Mouse (Mus musculus) stomach, postnatal 0 days (tissue): ENCODE measurements around the gene Foxn3. TPM values are rescaled to one million over a fixed set of nuclear protein-coding genes. Genes with fewer than 3 reads are reported as not detected.

Experiments used
- ATAC-seq: fragments of 200-750 bp; cut with Nextera tagmentation; 2 replicates; pipeline ENCODE4 v1.8.0; 2017; ENCODE audit not compliant: low FRiP score, low TSS enrichment
- DNase-seq: peaks from one replicate; pipeline ENCODE4 v3.0.0-alpha.2; 2016; ENCODE audit warnings: low spot score
- H3K27ac ChIP-seq: fragments of 300-500 bp; sonication (generic); replicated peaks from 2 replicates; pipeline ENCODE4 v1.5.1; 2014; ENCODE audit warnings: mild to moderate bottlenecking, control low read depth
- H3K27me3 ChIP-seq: fragments of 300-500 bp; sonication (generic); 2 replicates; pipeline ENCODE4 v1.6.1; 2014; ENCODE audit warnings: low read length; ENCODE audit not compliant: control insufficient read depth, insufficient read depth
- H3K36me3 ChIP-seq: fragments of 300-500 bp; sonication (generic); 2 replicates; pipeline ENCODE4 v1.6.1; 2014; ENCODE audit warnings: low read length, mixed read lengths; ENCODE audit not compliant: control insufficient read depth, insufficient read depth
- H3K4me1 ChIP-seq: fragments of 300-500 bp; sonication (generic); replicated peaks from 2 replicates; pipeline ENCODE4 v1.6.1; 2014; ENCODE audit warnings: antibody characterized with exemption; ENCODE audit not compliant: control insufficient read depth, insufficient read depth
- H3K4me2 ChIP-seq: fragments of 300-500 bp; sonication (generic); replicated peaks from 2 replicates; pipeline ENCODE4 v1.6.1; 2014; ENCODE audit warnings: low read depth, mild to moderate bottlenecking, control low read depth, moderate library complexity
- H3K4me3 ChIP-seq: fragments of 300-500 bp; sonication (generic); 2 replicates; pipeline ENCODE4 v1.5.1; 2014; ENCODE audit warnings: low read depth, low read length, control low read depth
- H3K9ac ChIP-seq: fragments of 300-500 bp; sonication (generic); 2 replicates; pipeline ENCODE4 v1.6.1; 2014; ENCODE audit warnings: mild to moderate bottlenecking, low read length, control low read depth, mixed read lengths
- H3K9me3 ChIP-seq: fragments of 300-500 bp; sonication (generic); 2 replicates; pipeline ENCODE4 v1.6.1; 2016; ENCODE audit warnings: low read length; ENCODE audit not compliant: control insufficient read depth
- CTCF ChIP-seq: IDR thresholded peaks from 2 replicates; pipeline ENCODE4 v1.5.1; 2016; ENCODE audit warnings: antibody characterized with exemption, low read depth, mild to moderate bottlenecking, moderate library complexity
- EP300 ChIP-seq: optimal IDR thresholded peaks from 2 replicates; pipeline ENCODE3; 2016; ENCODE audit warnings: antibody characterized with exemption
- WGBS: fragments of 180-500 bp; shearing (Covaris S2); extraction: QIAGEN DNeasy Blood & Tissue Kit; methylation state at CpG from one replicate; pipeline ENCODE4 v1.1.7; 2014; 5-methylcytosine and 5-hydroxymethylcytosine counted together
- polyA plus RNA-seq: library from polyadenylated mRNA; unstranded; fragments of >200 nt; fragmentation: Nextera tagmentation; extraction: Ambion mirVana; gene quantifications from 2 replicates; pipeline ENCODE4 v1.2.1, GENCODE M21; 2015

The Foxn3 gene
- polyA plus RNA-seq, 1 experiment from 2014 or later, result 40.1 TPM

DNA sequence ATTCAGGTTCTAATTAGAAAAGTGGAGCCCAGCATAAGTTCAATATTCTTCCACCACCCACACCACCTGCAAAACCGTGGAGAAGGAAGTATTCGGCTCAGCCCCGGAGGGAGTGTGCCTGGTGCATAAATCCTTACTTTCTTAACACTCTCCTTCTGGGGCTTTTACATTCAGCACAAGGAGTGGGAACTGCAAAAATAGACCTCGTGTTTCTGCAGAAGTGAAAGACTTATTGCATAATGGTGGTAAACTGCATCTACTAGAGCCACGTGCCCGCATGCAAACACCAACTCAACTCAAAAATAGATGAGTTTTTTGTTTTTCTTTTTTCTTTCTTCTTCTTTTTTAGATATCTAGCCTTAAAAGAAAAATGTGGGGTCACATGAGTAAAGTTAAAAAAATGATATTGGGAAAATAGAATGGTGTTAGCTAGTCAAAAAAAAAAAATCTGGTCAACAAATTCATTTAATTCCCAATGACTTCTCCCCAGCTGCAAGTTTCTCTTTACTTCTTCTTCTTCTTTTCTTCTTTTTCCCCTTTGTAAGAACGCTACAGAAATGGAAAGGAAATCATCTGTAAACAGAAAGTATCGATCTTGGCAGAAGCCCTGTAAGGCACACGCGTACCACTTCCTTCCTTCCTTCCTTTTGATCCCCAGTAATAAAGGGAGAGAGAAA is 45.0 kb upstream of the Foxn3 start:
- H3K4me2 ChIP-seq, result no peak overlapping the region
- H3K4me1 ChIP-seq, result no peaks in the 10 kb centered on the region
- no peak overlapping the region for H3K4me3 ChIP-seq
- no peaks in the 10 kb centered on the region for H3K36me3 ChIP-seq
- no peak overlapping the region for H3K27ac ChIP-seq
- H3K9me3 ChIP-seq, result no peaks in the 10 kb centered on the region
- ATAC-seq (no peak), DNase-seq (no peak)
- 68% methylated on average over 10 of the region's 10 CpGs for WGBS
- TF ChIP-seq EP300 (no peak), CTCF (no peak)
- no peaks in the 10 kb centered on the region for H3K27me3 ChIP-seq
- H3K9ac ChIP-seq, result no peak overlapping the region

DNA sequence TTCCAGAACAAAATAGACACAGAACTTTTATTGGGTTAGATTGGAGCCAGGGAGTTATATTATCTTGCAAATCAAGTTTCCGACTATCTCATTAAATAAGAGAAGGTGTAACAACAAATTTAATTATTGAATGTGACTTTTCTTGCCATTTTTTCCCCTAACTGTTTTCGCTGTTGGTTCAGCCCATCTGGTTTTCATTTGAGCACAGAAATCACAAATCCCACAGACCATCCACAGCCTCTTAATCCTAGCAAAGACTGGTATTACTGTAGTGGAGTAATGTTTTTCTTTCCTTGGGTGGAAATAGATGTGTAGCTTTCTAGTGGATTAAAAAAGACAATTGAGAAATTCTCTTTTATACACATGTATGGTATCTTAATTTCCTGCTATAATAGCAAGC is 40.0 kb upstream of the Foxn3 start:
- Histone ChIP-seq H3K27ac (no peak overlapping the region), H3K27me3 (no peaks in the 10 kb centered on the region), H3K4me2 (no peak overlapping the region), H3K4me3 (no peak overlapping the region), H3K4me1 (no peaks in the 10 kb centered on the region), H3K36me3 (no peaks in the 10 kb centered on the region), H3K9ac (no peak overlapping the region), H3K9me3 (no peaks in the 10 kb centered on the region)
- ATAC-seq (no peak), DNase-seq (no peak)
- 82% methylated on average over 2 of the region's 2 CpGs for WGBS
- TF ChIP-seq CTCF (no peak), EP300 (no peak)

DNA sequence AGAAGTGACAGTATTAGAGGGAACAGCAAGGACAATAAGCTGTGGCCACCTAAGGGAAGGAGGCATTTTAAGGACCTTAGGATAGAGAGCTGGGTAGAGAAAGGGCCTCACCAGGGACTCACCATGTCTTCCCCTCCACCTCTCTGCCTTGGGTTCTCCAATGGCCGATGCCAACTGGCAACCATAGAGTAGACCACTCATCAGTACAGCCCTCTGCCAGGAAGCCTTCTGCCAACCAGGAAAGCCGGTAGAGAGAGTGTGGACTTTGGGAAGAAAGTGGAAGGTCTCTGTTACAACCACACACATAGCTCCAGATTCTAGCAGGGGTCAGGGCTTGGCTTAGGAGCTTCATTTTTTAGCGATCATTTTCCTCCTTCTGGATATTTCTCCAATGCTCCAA is 38.5 kb upstream of the Foxn3 start:
- ATAC-seq (no peak), DNase-seq (no peak)
- H3K4me1 ChIP-seq, result no peaks in the 10 kb centered on the region
- H3K9me3 ChIP-seq, result no peaks in the 10 kb centered on the region
- no peaks in the 10 kb centered on the region for H3K27me3 ChIP-seq
- H3K36me3 ChIP-seq, result no peaks in the 10 kb centered on the region
- no peak overlapping the region for H3K4me3 ChIP-seq
- no peak overlapping the region for H3K27ac ChIP-seq
- TF ChIP-seq EP300 (no peak), CTCF (no peak)
- H3K4me2 ChIP-seq, result no peak overlapping the region
- H3K9ac ChIP-seq, result no peak overlapping the region
- WGBS, result 90% methylated on average over 3 of the region's 3 CpGs

DNA sequence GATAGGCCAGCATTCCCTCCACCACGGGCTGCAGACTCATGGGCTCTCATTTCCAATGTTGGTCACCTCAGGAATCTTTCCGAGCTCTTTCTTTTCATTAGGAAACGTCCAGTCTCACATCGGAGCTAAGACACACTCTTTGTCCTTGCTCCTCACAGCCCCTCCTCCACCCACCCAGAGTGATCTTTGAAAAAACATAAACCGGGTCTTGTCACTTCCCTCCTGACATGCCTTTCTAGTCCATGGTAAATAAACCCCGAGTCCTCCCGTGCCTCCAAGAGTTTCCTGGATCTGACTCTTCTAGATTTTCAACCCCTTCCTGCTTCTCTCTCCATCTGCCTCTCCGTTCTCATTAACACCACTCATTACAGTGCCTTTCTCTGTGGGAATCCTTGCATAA is 38.0 kb upstream of the Foxn3 start:
- WGBS, result 52% methylated on average over 8 of the region's 8 CpGs
- no peak overlapping the region for H3K9ac ChIP-seq
- H3K4me3 ChIP-seq, result no peak overlapping the region
- TF ChIP-seq CTCF (no peak), EP300 (no peak)
- no peaks in the 10 kb centered on the region for H3K27me3 ChIP-seq
- H3K36me3 ChIP-seq, result no peaks in the 10 kb centered on the region
- no peak for DNase-seq
- H3K9me3 ChIP-seq, result no peaks in the 10 kb centered on the region
- no peak for ATAC-seq
- H3K27ac ChIP-seq, result no peak overlapping the region
- no peak overlapping the region for H3K4me2 ChIP-seq
- no peaks in the 10 kb centered on the region for H3K4me1 ChIP-seq

DNA sequence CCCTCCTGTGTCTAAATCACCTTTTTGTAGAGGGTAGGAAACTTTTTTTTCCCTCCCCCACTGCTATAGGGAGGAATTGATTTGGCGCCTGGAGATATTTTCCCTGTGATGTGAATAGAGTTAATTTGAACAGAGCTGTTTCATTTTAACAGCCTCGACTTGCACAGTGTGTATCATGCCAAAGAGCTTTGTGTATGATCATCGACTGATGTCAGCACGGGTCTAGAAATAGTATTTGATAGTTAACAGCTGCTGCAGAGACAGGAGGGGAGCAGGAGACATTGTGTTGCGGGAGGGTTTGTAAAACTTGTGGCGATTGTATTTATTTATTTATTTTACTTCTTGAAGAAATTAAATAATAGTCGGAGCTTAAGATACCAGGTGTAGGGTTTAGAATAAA is 36.2 kb upstream of the Foxn3 start:
- Histone ChIP-seq H3K9me3 (no peaks in the 10 kb centered on the region), H3K4me3 (no peak overlapping the region), H3K36me3 (no peaks in the 10 kb centered on the region), H3K9ac (no peak overlapping the region), H3K4me2 (peak overlapping the region; percentile 14; the same call in 1 of the 2 replicates), H3K4me1 (no peaks in the 10 kb centered on the region), H3K27me3 (no peaks in the 10 kb centered on the region), H3K27ac (no peak overlapping the region)
- no peak for DNase-seq
- WGBS, result 38% methylated on average over 7 of the region's 7 CpGs
- ATAC-seq, result no peak
- no peak for TF ChIP-seq EP300
- TF ChIP-seq CTCF, result no peak

DNA sequence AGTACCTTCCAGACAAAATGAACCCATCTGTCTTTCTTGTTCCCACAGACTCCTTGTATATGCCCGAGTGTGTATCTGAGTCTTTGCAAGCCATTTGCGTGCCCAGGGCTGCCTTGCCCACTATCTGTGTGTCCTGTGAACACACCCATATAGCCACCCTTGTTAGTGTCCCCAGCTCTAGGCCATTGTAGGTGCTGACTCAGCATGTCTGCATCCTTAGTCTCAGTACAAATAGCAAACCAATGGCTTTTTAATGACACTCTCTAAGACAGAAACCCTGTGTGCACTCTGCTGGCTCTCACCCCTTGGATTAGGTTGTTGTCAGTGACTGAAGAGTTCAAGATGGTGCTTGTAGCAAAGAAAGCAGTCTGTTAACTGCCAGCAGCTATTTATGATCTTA is 33.0 kb upstream of the Foxn3 start:
- no peak overlapping the region for H3K4me2 ChIP-seq
- 80% methylated on average over 2 of the region's 2 CpGs for WGBS
- no peak overlapping the region for H3K27ac ChIP-seq
- H3K4me1 ChIP-seq, result no peaks in the 10 kb centered on the region
- no peak overlapping the region for H3K4me3 ChIP-seq
- H3K36me3 ChIP-seq, result no peaks in the 10 kb centered on the region
- H3K27me3 ChIP-seq, result no peaks in the 10 kb centered on the region
- no peak for DNase-seq
- no peak for TF ChIP-seq CTCF
- TF ChIP-seq EP300, result no peak
- H3K9me3 ChIP-seq, result no peaks in the 10 kb centered on the region
- H3K9ac ChIP-seq, result no peak overlapping the region
- ATAC-seq, result no peak
